Mouse (Mus musculus) stomach, postnatal 0 days (tissue): ENCODE measurements around the gene Fnd3c2. TPM values are rescaled to one million over a fixed set of nuclear protein-coding genes. Genes with fewer than 3 reads are reported as not detected.

Source experiments
- ATAC-seq: fragments of 200-750 bp; cut with Nextera tagmentation; 2 replicates; pipeline ENCODE4 v1.8.0; 2017; ENCODE audit not compliant: low FRiP score, low TSS enrichment
- DNase-seq: peaks from one replicate; pipeline ENCODE4 v3.0.0-alpha.2; 2016; ENCODE audit warnings: low spot score
- H3K27ac ChIP-seq: fragments of 300-500 bp; sonication (generic); replicated peaks from 2 replicates; pipeline ENCODE4 v1.5.1; 2014; ENCODE audit warnings: mild to moderate bottlenecking, control low read depth
- H3K27me3 ChIP-seq: fragments of 300-500 bp; sonication (generic); 2 replicates; pipeline ENCODE4 v1.6.1; 2014; ENCODE audit warnings: low read length; ENCODE audit not compliant: control insufficient read depth, insufficient read depth
- H3K36me3 ChIP-seq: fragments of 300-500 bp; sonication (generic); 2 replicates; pipeline ENCODE4 v1.6.1; 2014; ENCODE audit warnings: low read length, mixed read lengths; ENCODE audit not compliant: control insufficient read depth, insufficient read depth
- H3K4me1 ChIP-seq: fragments of 300-500 bp; sonication (generic); replicated peaks from 2 replicates; pipeline ENCODE4 v1.6.1; 2014; ENCODE audit warnings: antibody characterized with exemption; ENCODE audit not compliant: control insufficient read depth, insufficient read depth
- H3K4me2 ChIP-seq: fragments of 300-500 bp; sonication (generic); replicated peaks from 2 replicates; pipeline ENCODE4 v1.6.1; 2014; ENCODE audit warnings: low read depth, mild to moderate bottlenecking, control low read depth, moderate library complexity
- H3K4me3 ChIP-seq: fragments of 300-500 bp; sonication (generic); 2 replicates; pipeline ENCODE4 v1.5.1; 2014; ENCODE audit warnings: low read depth, low read length, control low read depth
- H3K9ac ChIP-seq: fragments of 300-500 bp; sonication (generic); 2 replicates; pipeline ENCODE4 v1.6.1; 2014; ENCODE audit warnings: mild to moderate bottlenecking, low read length, control low read depth, mixed read lengths
- H3K9me3 ChIP-seq: fragments of 300-500 bp; sonication (generic); 2 replicates; pipeline ENCODE4 v1.6.1; 2016; ENCODE audit warnings: low read length; ENCODE audit not compliant: control insufficient read depth
- CTCF ChIP-seq: IDR thresholded peaks from 2 replicates; pipeline ENCODE4 v1.5.1; 2016; ENCODE audit warnings: antibody characterized with exemption, low read depth, mild to moderate bottlenecking, moderate library complexity
- EP300 ChIP-seq: optimal IDR thresholded peaks from 2 replicates; pipeline ENCODE3; 2016; ENCODE audit warnings: antibody characterized with exemption
- WGBS: fragments of 180-500 bp; shearing (Covaris S2); extraction: QIAGEN DNeasy Blood & Tissue Kit; methylation state at CpG from one replicate; pipeline ENCODE4 v1.1.7; 2014; 5-methylcytosine and 5-hydroxymethylcytosine counted together
- polyA plus RNA-seq: library from polyadenylated mRNA; unstranded; fragments of >200 nt; fragmentation: Nextera tagmentation; extraction: Ambion mirVana; gene quantifications from 2 replicates; pipeline ENCODE4 v1.2.1, GENCODE M21; 2015

Fnd3c2 gene
- polyA plus RNA-seq: not detected in 2 replicates

- 92% methylated on average over 4 of the region's 4 CpGs for WGBS
These were observed at the start of gene Fnd3c2 for GRCm38 (mm10) chrX:106255276-106255675. Fnd3c2 (minus strand) TSS chrX:106255376.

GRCm38 (mm10) chrX:106284441-106284840, 29.3 kb upstream of the Fnd3c2 start:
- H3K4me1 ChIP-seq: no peaks in the 10 kb centered on the region
- H3K9ac ChIP-seq: no peak overlapping the region
- H3K4me3 ChIP-seq: no peak overlapping the region
- H3K9me3 ChIP-seq: no peaks in the 10 kb centered on the region
- no peaks in the 10 kb centered on the region for H3K27me3 ChIP-seq
- no peak for DNase-seq
- H3K27ac ChIP-seq: no peak overlapping the region
- TF ChIP-seq CTCF (no peak), EP300 (no peak)
- no peak for ATAC-seq
- no peaks in the 10 kb centered on the region for H3K36me3 ChIP-seq
- 70% methylated on average over 2 of the region's 2 CpGs for WGBS
- no peak overlapping the region for H3K4me2 ChIP-seq

More at GRCm38 (mm10) chrX:106255276-106255675, at the start of gene Fnd3c2:
- H3K36me3 ChIP-seq: no peaks in the 10 kb centered on the region
- TF ChIP-seq CTCF (no peak), EP300 (no peak)
- no peaks in the 10 kb centered on the region for H3K27me3 ChIP-seq
- DNase-seq (no peak), ATAC-seq (no peak)
- H3K9me3 ChIP-seq: no peaks in the 10 kb centered on the region
- H3K4me3 ChIP-seq: no peak within 1 kb of the TSS
- no peak within 1 kb of the TSS for H3K9ac ChIP-seq
- H3K27ac ChIP-seq: no peak within 1 kb of the TSS
- H3K4me2 ChIP-seq: no peak within 1 kb of the TSS
- H3K4me1 ChIP-seq: no peaks in the 10 kb centered on the region

DNA sequence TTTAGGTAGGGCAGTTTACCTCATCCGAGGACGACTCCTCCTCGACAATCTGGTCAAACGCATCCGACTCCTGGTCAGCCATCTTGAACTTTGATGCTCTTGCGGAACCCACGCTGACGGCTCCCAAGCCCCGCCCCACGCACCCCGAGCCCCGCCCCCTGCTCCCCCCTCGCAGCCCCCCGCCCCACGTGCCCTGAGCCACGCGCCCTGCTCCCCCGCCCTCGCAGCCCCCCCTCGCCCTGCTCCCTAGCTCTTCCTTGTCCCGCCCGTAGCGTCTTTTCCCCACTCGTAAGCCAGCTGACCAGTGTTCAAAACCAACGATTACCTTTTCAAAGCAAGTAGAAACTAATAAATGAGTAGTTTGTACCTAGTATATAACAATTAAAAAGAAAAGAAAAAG, 34.1 kb downstream of the Fnd3c2 start, which contains the start of gene Taf9b:
Gene Taf9b, minus strand, starts transcription at position 101 of the 400 bp plus-strand sequence.
- WGBS: 91% methylated on average over 24 of the region's 25 CpGs
- H3K4me2 ChIP-seq: peak within 1 kb of the TSS; percentile 54
- no peak for TF ChIP-seq EP300
- TF ChIP-seq CTCF: no peak
- H3K27ac ChIP-seq: no peak within 1 kb of the TSS
- DNase-seq (no peak), ATAC-seq (no peak)
- no peak within 1 kb of the TSS for H3K9ac ChIP-seq
- no peaks in the 10 kb centered on the region for H3K4me1 ChIP-seq
- H3K27me3 ChIP-seq: no peaks in the 10 kb centered on the region
- H3K4me3 ChIP-seq: peak within 1 kb of the TSS; percentile 59
- no peaks in the 10 kb centered on the region for H3K36me3 ChIP-seq
- no peaks in the 10 kb centered on the region for H3K9me3 ChIP-seq

GRCm38 (mm10) chrX:106219171-106220032, 35.8 kb downstream of the Fnd3c2 start:
- DNase-seq: peak; percentile 73
- H3K27ac ChIP-seq: peak overlapping the region; percentile 81
- no peaks in the 10 kb centered on the region for H3K27me3 ChIP-seq
- WGBS: 21% methylated on average over 59 of the region's 60 CpGs
- H3K4me3 ChIP-seq: peak overlapping the region; percentile 59
- TF ChIP-seq CTCF (peak; percentile 29), EP300 (no peak)
- H3K36me3 ChIP-seq: no peaks in the 10 kb centered on the region
- no peaks in the 10 kb centered on the region for H3K9me3 ChIP-seq
- H3K9ac ChIP-seq: peak overlapping the region; percentile 70
- peak overlapping the region; percentile 54 for H3K4me2 ChIP-seq
- peak; percentile 93 for ATAC-seq
- H3K4me1 ChIP-seq: no peaks in the 10 kb centered on the region

DNA sequence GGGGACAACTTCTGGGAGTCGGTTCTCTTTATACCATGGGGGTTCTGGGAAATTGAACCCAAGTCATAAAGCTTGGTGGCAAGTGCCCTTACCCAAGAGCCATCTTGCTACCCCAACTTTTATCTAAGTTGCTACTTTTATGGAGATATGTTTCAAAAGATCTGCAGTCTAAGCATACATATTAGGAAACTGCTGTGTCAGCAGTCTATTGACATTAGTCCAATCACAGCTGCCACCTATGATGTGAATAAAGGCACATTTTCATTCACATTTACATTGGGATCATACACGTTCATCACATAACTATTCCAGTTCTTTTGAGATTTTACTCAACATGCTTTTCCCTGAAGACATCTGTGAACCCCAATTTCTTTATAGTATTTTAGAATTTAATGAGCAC, 46.1 kb downstream of the Fnd3c2 start:
- ATAC-seq: no peak
- TF ChIP-seq CTCF (no peak), EP300 (no peak)
- Histone ChIP-seq H3K36me3 (no peaks in the 10 kb centered on the region), H3K4me2 (no peak overlapping the region), H3K4me3 (no peak overlapping the region), H3K9me3 (no peaks in the 10 kb centered on the region), H3K27me3 (no peaks in the 10 kb centered on the region), H3K4me1 (no peaks in the 10 kb centered on the region), H3K27ac (no peak overlapping the region), H3K9ac (no peak overlapping the region)
- DNase-seq: no peak
- WGBS: 77% methylated on average over 2 of the region's 2 CpGs

DNA sequence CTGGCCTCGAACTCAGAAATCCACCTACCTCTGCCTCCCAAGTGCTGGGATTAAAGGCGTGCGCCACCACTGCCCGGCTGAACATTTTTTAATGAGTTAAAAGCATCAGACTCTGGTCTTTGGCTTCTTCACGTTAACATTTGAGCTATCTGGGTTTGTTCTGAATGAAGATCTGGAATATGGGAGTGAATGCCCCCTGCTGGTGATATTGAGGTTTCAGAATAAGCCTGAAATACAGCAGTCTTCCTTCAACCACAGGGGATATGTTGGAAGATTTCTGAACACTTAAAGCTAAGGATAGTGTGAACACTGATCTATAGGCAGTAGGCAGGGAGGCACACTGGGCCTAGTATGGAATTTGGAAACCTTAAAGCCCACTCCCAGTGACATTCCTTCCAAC, 56.3 kb downstream of the Fnd3c2 start:
- WGBS: 78% methylated on average over 5 of the region's 5 CpGs
- H3K4me3 ChIP-seq: no peak overlapping the region
- ATAC-seq: no peak

More for the DNA sequence above, 56.3 kb downstream of the Fnd3c2 start:
- H3K4me1 ChIP-seq: no peaks in the 10 kb centered on the region
- H3K27me3 ChIP-seq: no peaks in the 10 kb centered on the region
- peak; percentile 54 for TF ChIP-seq CTCF
- no peak for TF ChIP-seq EP300
- no peak overlapping the region for H3K4me2 ChIP-seq
- no peak overlapping the region for H3K9ac ChIP-seq
- no peaks in the 10 kb centered on the region for H3K9me3 ChIP-seq
- no peaks in the 10 kb centered on the region for H3K36me3 ChIP-seq
- no peak overlapping the region for H3K27ac ChIP-seq
- DNase-seq: no peak
